Mouse (Mus musculus) liver, adult 2 months (tissue): ENCODE data around the gene Apba2.

Source experiments
- CTCF ChIP-seq: fragments of 200-500 bp; IDR thresholded peaks from 2 replicates; pipeline ENCODE4 v1.5.1; 2011; ENCODE audit warnings: low read depth, low read length, control low read depth
- POLR2A ChIP-seq: fragments of 200-500 bp; IDR thresholded peaks from 2 replicates; pipeline ENCODE4 v1.6.1; 2011; ENCODE audit warnings: low read length, control low read depth; ENCODE audit not compliant: insufficient read depth; ENCODE audit errors: extremely low read depth

DNA sequence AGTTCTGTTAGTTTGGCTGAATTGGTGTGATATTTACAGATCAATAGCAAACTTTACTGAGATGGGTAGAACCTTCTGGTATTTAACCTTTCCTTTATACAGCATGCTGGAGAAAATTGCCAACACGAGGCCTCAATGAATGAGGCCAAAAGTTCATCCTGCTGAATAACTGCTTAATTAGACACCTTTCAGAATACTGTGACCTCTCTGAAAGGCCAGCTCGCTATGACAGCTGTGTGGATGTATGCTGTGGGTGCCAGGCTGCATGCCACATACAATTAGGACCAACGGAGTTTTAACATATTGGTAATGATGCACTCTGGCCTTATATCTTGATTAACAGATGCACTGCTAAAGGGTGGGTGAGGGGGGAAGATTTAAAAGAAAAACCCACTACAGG, 283.5 kb downstream of the Apba2 start:
- TF ChIP-seq CTCF = no peak
- TF ChIP-seq POLR2A = no peak
